In genomic region chrX:105765005-105765706, GRCm38 (mm10) we compare ENCODE assay signal across 8 mouse cellular contexts. TPM values are rescaled to one million over a fixed set of nuclear protein-coding genes. Genes with fewer than 3 reads are reported as not detected.
DNase-seq lines count a peak whose midpoint lies in the region; ATAC-seq and TF ChIP-seq lines count a peak whose summit lies in the region.

No protein-coding gene starts in this region.

- no peak for TF ChIP-seq POLR2A in liver, adult 2 months (IDR thresholded peaks at IDR 0.05; ENCODE audit: extremely low read depth, insufficient read depth, low read length)

- 3% methylated on average over 30 of the region's 36 CpGs for WGBS in liver, adult 2 months
- WGBS in embryonic facial prominence, embryonic 15.5 days, result 17% methylated on average over 36 of the region's 36 CpGs
- WGBS in hindbrain, embryonic 14.5 days, result 18% methylated on average over 26 of the region's 36 CpGs

- H3K79me2 ChIP-seq in liver, adult 2 months (ENCODE audit: control insufficient read depth, insufficient read depth, low read length), result no peaks in the 10 kb centered on the region

- H3K9me3 ChIP-seq in embryonic facial prominence, embryonic 15.5 days (replicated peaks), result no peaks in the 10 kb centered on the region
- H3K9me3 ChIP-seq in hindbrain, embryonic 14.5 days (ENCODE audit: control insufficient read depth, low read length), result no peaks in the 10 kb centered on the region

- H3K36me3 ChIP-seq in liver, adult 2 months (ENCODE audit: control insufficient read depth, insufficient read depth, low read length), result no peaks in the 10 kb centered on the region
- no peaks in the 10 kb centered on the region for H3K36me3 ChIP-seq in embryonic facial prominence, embryonic 15.5 days
- H3K36me3 ChIP-seq in hindbrain, embryonic 14.5 days (replicated peaks; ENCODE audit: control insufficient read depth, insufficient read depth), result no peaks in the 10 kb centered on the region

- H3K27me3 ChIP-seq in liver, adult 2 months (ENCODE audit: control insufficient read depth, insufficient read depth, low read length), result peaks cover 17% of the 10 kb centered on the region; the same call in 1 of the 2 replicates
- peaks cover 40% of the 10 kb centered on the region for H3K27me3 ChIP-seq in embryonic facial prominence, embryonic 15.5 days
- peaks cover 62% of the 10 kb centered on the region for H3K27me3 ChIP-seq in hindbrain, embryonic 14.5 days (ENCODE audit: control insufficient read depth, insufficient read depth, low read length)

- H3K4me1 ChIP-seq in liver, adult 2 months (ENCODE audit: control insufficient read depth, insufficient read depth, low read length), result no peaks in the 10 kb centered on the region; the same call in 1 of the 2 replicates
- peaks cover 11% of the 10 kb centered on the region for H3K4me1 ChIP-seq in embryonic facial prominence, embryonic 15.5 days
- no peaks in the 10 kb centered on the region for H3K4me1 ChIP-seq in hindbrain, embryonic 14.5 days (replicated peaks; ENCODE audit: control insufficient read depth, insufficient read depth, low read length)

- H3K4me2 ChIP-seq in embryonic facial prominence, embryonic 15.5 days (replicated peaks), result peak overlapping the region; percentile 61
- peak overlapping the region; percentile 67 for H3K4me2 ChIP-seq in hindbrain, embryonic 14.5 days (replicated peaks)

- TF ChIP-seq CTCF in liver, adult 2 months (IDR thresholded peaks at IDR 0.05; ENCODE audit: low read depth, low read length), result no peak

- no peak overlapping the region for H3K9ac ChIP-seq in liver, adult 2 months (ENCODE audit: low read depth, low read length)
- peak overlapping the region; percentile 12; the same call in 1 of the 2 replicates for H3K9ac ChIP-seq in embryonic facial prominence, embryonic 15.5 days
- no peak overlapping the region for H3K9ac ChIP-seq in hindbrain, embryonic 14.5 days

- no peak; the same call in 1 of the 2 replicates for ATAC-seq in embryonic facial prominence, embryonic 15.5 days (ENCODE audit: insufficient number of reproducible peaks, low FRiP score, low TSS enrichment, low read depth)
- no peak for ATAC-seq in hindbrain, embryonic 14.5 days (ENCODE audit: low FRiP score)
- ATAC-seq in megakaryocyte progenitor cell, adult 5-6 weeks (replicated peaks; ENCODE audit: poor library complexity), result peak; percentile 58

- peak overlapping the region; percentile 47; the same call in 1 of the 2 replicates for H3K4me3 ChIP-seq in liver, adult 2 months (ENCODE audit: insufficient read depth, low read depth, low read length)
- H3K4me3 ChIP-seq in embryonic facial prominence, embryonic 15.5 days (replicated peaks), result peak overlapping the region; percentile 45
- peak overlapping the region; percentile 38 for H3K4me3 ChIP-seq in hindbrain, embryonic 14.5 days (replicated peaks; ENCODE audit: low read length)

- no peak overlapping the region for H3K27ac ChIP-seq in liver, adult 2 months (replicated peaks; ENCODE audit: insufficient read depth, low read depth, low read length)
- H3K27ac ChIP-seq in embryonic facial prominence, embryonic 15.5 days (replicated peaks), result no peak overlapping the region
- no peak overlapping the region for H3K27ac ChIP-seq in hindbrain, embryonic 14.5 days

- no peak for DNase-seq in liver, adult 2 months (ENCODE audit: extremely low read depth, low read depth, low spot score)
- DNase-seq in liver, result no peak
- no peak for DNase-seq in hindbrain, embryonic 14.5 days (ENCODE audit: low spot score)
- peak; percentile 6 for DNase-seq in testis, postnatal 14 days (ENCODE audit: low spot score)
- no peak for DNase-seq in layer of hippocampus, postnatal 25 days (ENCODE audit: extremely low spot score in 1 of 2, low spot score in 1 of 2)
- DNase-seq in thymus, adult 18-20 months, result no peak

RNA-seq across cellular contexts. Expression of gene Fgf16, which starts 1.1 kb away (rescaled TPM):
- total RNA-seq in liver, adult 2 months (2014; rRNA removed), result not detected in 2 replicates
- polyA plus RNA-seq in liver, adult 2 months (2012; rRNA removed), result not detected in 2 replicates
- polyA plus RNA-seq in embryonic facial prominence, embryonic 15.5 days (2015; fragmentation: Nextera tagmentation; extraction: Ambion mirVana), result 1.2 and 1.4 TPM in 2 replicates
- polyA plus RNA-seq in hindbrain, embryonic 14.5 days (2014; fragmentation: Nextera tagmentation; extraction: Ambion mirVana), result 0.12 TPM in 1 of 2 replicates, not detected in the other
- total RNA-seq in megakaryocyte progenitor cell, adult 5-6 weeks (2015), result not detected in 2 replicates
- total RNA-seq in megakaryocyte progenitor cell, adult 5-6 weeks (2017), result not detected in 2 replicates
- total RNA-seq in layer of hippocampus, postnatal 25 days (2021), result 1 to 10 TPM; 1.5 to 2.3 TPM
